Mouse (Mus musculus): ENCODE data around the gene Carmil1. TPM values are rescaled to one million over a fixed set of nuclear protein-coding genes. Genes with fewer than 3 reads are reported as not detected.

The Carmil1 gene
- polyA plus RNA-seq, 1 experiment from 2014 or later, result 37.2 TPM

DNA sequence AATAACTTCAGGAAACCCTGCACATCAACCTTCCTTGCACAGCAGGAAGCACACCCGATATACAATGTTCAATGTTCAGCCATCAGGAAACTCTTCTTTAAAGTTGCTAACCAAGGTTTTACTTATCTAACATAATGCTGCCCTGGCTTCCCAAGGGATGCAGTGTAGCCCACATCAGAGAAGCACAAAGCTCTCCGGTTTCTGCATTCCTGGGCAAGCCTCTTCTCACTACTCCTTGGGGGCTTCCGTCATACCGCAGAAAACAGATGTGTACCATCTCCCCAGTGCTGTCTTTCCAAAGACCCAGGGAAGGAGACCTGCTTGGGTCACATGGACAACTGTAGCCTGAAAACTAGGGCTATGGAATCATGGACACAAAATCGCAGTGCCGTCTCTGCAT lies 47.8 kb downstream of the Carmil1 start:
- 81% methylated on average over 6 of the region's 6 CpGs for whole genome bisulfite sequencing
- no peaks in the 10 kb centered on the region for H3K9me3 ChIP-seq
- H3K27ac ChIP-seq, result no peak overlapping the region
- H3K4me1 ChIP-seq, result no peaks in the 10 kb centered on the region
- no peak overlapping the region for H3K9ac ChIP-seq
- ATAC-seq (ENCODE audit: insufficient read depth, low FRiP score, low read depth), result no peak
- H3K4me3 ChIP-seq (replicated peaks), result no peak overlapping the region
- H3K4me2 ChIP-seq, result no peak overlapping the region
- H3K27me3 ChIP-seq (replicated peaks), result no peaks in the 10 kb centered on the region
- no peaks in the 10 kb centered on the region for H3K36me3 ChIP-seq

DNA sequence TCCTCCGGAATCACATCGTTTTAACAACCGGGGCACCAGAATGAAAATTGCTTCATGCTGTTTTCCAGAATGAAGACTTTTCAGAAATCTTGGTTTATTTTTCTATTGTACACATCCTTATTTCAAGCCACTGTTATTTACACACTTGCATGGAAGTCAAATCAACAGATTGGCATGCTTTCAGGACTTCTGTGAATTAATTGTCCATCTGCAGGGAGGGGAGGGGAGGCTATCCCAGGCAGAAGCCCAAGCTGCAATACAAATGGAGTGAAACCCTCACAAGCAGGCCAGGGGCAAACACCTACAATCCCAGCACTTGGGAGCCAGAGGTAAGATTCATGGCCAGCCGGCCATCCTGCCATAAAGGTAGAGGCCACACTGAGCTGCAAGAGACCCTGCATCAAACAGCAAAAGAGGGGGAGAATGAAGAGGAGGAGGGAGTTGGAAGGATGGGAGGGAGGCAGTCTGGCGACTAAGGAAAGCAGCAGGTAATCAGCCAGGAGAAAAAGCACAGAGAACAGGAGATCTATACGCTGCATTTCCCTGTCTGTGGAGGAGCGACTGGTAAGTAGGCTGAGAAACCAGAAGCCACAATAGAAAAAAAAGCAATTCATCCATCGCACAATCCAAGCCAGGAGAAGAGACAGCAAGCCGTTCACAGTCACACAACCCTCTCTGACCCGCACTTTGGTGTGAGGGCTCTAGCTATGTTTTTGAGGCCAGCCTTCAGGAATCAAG lies 48.7 kb downstream of the Carmil1 start:
- H3K9ac ChIP-seq, result no peak overlapping the region
- H3K27ac ChIP-seq, result no peak overlapping the region
- 78% methylated on average over 10 of the region's 10 CpGs for WGBS
- ATAC-seq (ENCODE audit: insufficient read depth, low FRiP score, low read depth), result no peak
- H3K27me3 ChIP-seq (replicated peaks), result no peaks in the 10 kb centered on the region
- no peak overlapping the region for H3K4me2 ChIP-seq
- H3K4me3 ChIP-seq (replicated peaks), result no peak overlapping the region
- H3K36me3 ChIP-seq, result no peaks in the 10 kb centered on the region
- H3K4me1 ChIP-seq, result no peaks in the 10 kb centered on the region
- H3K9me3 ChIP-seq, result no peaks in the 10 kb centered on the region

GRCm38 (mm10) chr13:24231146-24231545 lies 49.4 kb downstream of the Carmil1 start:
- Histone ChIP-seq H3K27me3 (replicated peaks) (no peaks in the 10 kb centered on the region), H3K9me3 (no peaks in the 10 kb centered on the region), H3K27ac (no peak overlapping the region), H3K4me3 (replicated peaks) (no peak overlapping the region), H3K9ac (no peak overlapping the region), H3K36me3 (no peaks in the 10 kb centered on the region), H3K4me1 (no peaks in the 10 kb centered on the region), H3K4me2 (no peak overlapping the region)
- 98% methylated on average over 2 of the region's 2 CpGs for WGBS
- ATAC-seq (ENCODE audit: insufficient read depth, low FRiP score, low read depth), result no peak

DNA sequence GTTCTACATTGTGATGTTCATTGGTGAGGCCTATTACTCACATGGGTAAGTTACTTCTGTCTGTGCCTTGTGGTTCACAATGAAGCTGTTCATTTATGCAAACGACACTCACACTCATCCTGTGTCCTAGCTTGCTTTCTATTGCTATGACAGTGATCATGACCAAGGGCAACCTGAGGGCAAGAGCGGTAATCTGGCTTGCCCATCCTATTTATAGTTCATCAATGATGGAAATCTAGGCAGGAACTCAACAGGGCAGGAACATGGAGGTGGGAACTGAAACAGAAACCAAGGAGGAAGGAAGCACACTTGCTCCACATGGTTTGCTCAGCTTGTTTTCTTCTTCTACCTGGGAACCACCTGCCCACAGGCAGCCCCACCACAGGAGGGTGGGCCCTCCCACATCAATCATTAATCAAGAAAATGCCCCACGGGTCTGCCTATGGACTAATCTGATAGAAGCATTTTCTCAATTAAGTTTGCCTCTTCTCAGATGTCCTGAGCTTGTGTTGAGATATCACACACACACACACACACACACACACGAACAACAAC lies 50.0 kb downstream of the Carmil1 start:
- Histone ChIP-seq H3K4me1 (no peaks in the 10 kb centered on the region), H3K9me3 (no peaks in the 10 kb centered on the region), H3K9ac (no peak overlapping the region), H3K27me3 (replicated peaks) (no peaks in the 10 kb centered on the region), H3K36me3 (no peaks in the 10 kb centered on the region), H3K4me2 (no peak overlapping the region), H3K27ac (no peak overlapping the region), H3K4me3 (replicated peaks) (no peak overlapping the region)
- 82% methylated on average over 4 of the region's 4 CpGs for WGBS
- no peak for ATAC-seq (ENCODE audit: insufficient read depth, low FRiP score, low read depth)

DNA sequence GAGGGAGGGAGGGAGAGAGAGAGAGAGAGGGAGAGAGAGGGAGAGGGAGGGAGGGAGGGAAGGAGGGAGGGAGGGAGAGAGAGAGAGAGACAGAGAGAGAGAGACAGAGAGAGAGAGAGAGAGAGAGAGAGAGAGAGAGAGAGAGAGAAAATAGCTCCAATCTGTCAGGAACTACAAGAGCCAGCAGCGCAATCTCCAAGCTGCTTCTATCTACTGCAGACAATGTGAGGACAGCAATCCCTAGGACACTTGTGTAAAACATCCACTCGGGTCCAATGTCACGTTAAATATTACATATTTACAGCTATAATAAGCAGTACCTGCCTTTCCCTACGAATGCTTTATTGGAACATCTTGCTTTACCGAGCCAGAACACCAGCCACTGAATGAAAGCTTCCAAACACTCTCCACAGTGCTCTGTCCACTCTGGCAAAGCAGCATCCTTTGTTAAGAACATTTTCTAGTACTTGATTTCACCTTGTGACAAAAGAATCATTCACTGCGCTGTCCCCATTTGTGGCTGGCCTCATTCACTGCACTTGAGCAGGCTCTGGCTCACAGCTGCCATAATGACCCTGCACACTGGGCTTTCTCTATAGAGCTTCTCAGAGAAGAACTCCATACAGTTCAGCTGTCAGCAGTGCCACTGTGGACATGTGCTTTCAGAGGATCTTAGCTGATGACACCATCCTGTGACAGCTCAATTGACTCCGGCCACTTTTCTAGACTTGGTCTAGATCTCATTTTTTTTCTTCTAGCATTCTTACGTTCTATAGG lies 57.0 kb downstream of the Carmil1 start:
- no peak overlapping the region for H3K27ac ChIP-seq
- no peaks in the 10 kb centered on the region for H3K4me1 ChIP-seq
- H3K9ac ChIP-seq, result no peak overlapping the region
- H3K36me3 ChIP-seq, result no peaks in the 10 kb centered on the region
- H3K27me3 ChIP-seq (replicated peaks), result no peaks in the 10 kb centered on the region
- H3K9me3 ChIP-seq, result no peaks in the 10 kb centered on the region
- no peak for ATAC-seq (ENCODE audit: insufficient read depth, low FRiP score, low read depth)
- no peak overlapping the region for H3K4me3 ChIP-seq (replicated peaks)
- H3K4me2 ChIP-seq, result no peak overlapping the region
- WGBS, result 73% methylated on average over 8 of the region's 8 CpGs

DNA sequence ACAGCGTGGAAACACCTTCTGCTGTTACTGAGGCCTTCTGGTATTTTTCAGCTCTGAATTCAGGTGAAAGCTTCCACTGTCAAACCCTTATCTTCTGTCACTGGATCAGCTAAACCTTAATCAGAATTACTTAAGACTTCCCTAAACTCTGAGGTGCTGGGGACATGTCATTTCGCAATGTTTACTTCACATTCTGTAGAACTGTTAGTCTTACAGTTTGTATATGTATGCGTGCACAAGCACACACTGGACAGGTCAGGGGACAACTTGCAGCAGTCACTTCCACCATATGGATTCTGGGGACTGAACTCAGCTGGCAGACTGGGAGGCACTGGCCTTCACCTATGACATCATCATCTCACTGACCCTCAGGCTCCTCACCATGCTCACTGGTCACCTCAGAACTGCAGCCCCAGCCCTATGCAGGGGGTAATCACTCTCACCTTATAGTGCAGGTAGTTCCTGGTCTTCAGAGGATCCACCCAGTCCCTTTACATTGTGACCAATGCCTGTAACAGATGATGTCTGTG lies 60.1 kb downstream of the Carmil1 start:
- no peak for ATAC-seq (ENCODE audit: insufficient read depth, low FRiP score, low read depth)
- Histone ChIP-seq H3K27me3 (replicated peaks) (no peaks in the 10 kb centered on the region), H3K9ac (no peak overlapping the region), H3K4me3 (replicated peaks) (no peak overlapping the region), H3K36me3 (no peaks in the 10 kb centered on the region), H3K9me3 (no peaks in the 10 kb centered on the region), H3K4me1 (no peaks in the 10 kb centered on the region), H3K27ac (no peak overlapping the region), H3K4me2 (no peak overlapping the region)
- WGBS, result 64% methylated on average over 3 of the region's 3 CpGs

DNA sequence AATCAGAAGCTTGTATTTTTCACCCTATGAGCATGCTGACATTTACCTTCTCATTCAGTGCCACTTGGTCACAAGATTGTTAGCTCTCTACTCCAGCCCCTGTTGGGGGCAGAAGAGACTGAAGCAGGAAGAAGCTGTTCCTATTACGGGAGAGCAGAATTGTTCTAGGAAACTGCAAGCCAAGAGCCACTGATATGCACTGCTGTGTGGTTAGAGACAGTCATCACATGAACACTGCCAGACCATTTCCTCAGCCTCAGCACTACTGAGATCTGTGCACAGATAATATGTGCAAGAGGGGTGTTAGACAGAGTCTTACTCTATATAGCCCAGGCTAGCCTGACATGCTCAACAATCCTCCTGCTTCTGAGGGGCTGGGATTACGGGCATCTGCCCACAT lies 69.4 kb downstream of the Carmil1 start:
- Histone ChIP-seq H3K9ac (no peak overlapping the region), H3K27ac (no peak overlapping the region), H3K4me2 (no peak overlapping the region), H3K4me3 (replicated peaks) (no peak overlapping the region), H3K4me1 (no peaks in the 10 kb centered on the region), H3K9me3 (no peaks in the 10 kb centered on the region), H3K27me3 (replicated peaks) (no peaks in the 10 kb centered on the region), H3K36me3 (no peaks in the 10 kb centered on the region)
- no peak for ATAC-seq (ENCODE audit: insufficient read depth, low FRiP score, low read depth)
- WGBS, result 57% methylated on average over 2 of the region's 2 CpGs

GRCm38 (mm10) chr13:24206097-24206496 lies 74.5 kb downstream of the Carmil1 start:
- ATAC-seq (ENCODE audit: insufficient read depth, low FRiP score, low read depth), result no peak
- H3K9ac ChIP-seq, result no peak overlapping the region
- H3K4me3 ChIP-seq (replicated peaks), result no peak overlapping the region
- 71% methylated on average over 6 of the region's 6 CpGs for WGBS
- H3K4me1 ChIP-seq, result no peaks in the 10 kb centered on the region
- no peaks in the 10 kb centered on the region for H3K9me3 ChIP-seq
- no peaks in the 10 kb centered on the region for H3K36me3 ChIP-seq
- H3K4me2 ChIP-seq, result no peak overlapping the region
- no peak overlapping the region for H3K27ac ChIP-seq
- no peaks in the 10 kb centered on the region for H3K27me3 ChIP-seq (replicated peaks)

DNA sequence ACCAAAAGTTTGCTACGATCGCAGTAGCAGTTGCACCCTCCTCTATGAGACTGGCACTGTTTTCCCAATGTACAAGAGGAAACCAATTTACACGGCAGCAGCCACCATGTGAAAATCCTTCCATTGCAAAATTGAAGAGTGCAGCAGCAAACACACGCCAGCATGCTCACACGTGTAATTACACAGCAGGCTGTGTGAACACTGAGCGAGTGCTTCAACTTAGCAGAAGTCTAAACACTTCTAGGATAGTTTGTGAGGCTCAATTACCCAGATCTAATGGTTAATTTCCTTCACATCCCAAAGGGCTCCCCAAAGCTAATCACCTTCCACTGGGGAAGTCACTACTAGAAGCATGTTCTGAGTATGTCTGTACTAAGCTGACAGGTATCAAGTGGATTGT lies 78.3 kb downstream of the Carmil1 start:
- H3K27me3 ChIP-seq (replicated peaks), result no peaks in the 10 kb centered on the region
- no peak overlapping the region for H3K4me2 ChIP-seq
- H3K27ac ChIP-seq, result no peak overlapping the region
- no peaks in the 10 kb centered on the region for H3K36me3 ChIP-seq
- H3K9me3 ChIP-seq, result no peaks in the 10 kb centered on the region
- WGBS, result 83% methylated on average over 6 of the region's 6 CpGs
- H3K4me1 ChIP-seq, result peaks cover 10% of the 10 kb centered on the region
- no peak for ATAC-seq (ENCODE audit: insufficient read depth, low FRiP score, low read depth)
- no peak overlapping the region for H3K9ac ChIP-seq
- H3K4me3 ChIP-seq (replicated peaks), result no peak overlapping the region

- 47% methylated on average over 7 of the region's 7 CpGs for whole genome bisulfite sequencing
- H3K27me3 ChIP-seq (replicated peaks), result no peaks in the 10 kb centered on the region
- H3K9ac ChIP-seq, result no peak overlapping the region
- no peaks in the 10 kb centered on the region for H3K9me3 ChIP-seq
- no peak for ATAC-seq (ENCODE audit: insufficient read depth, low FRiP score, low read depth)
- H3K36me3 ChIP-seq, result no peaks in the 10 kb centered on the region
- no peak overlapping the region for H3K4me3 ChIP-seq (replicated peaks)
- no peak overlapping the region for H3K4me2 ChIP-seq
- peaks cover 10% of the 10 kb centered on the region for H3K4me1 ChIP-seq
- H3K27ac ChIP-seq, result no peak overlapping the region
These were observed 80.6 kb downstream of the Carmil1 start for GRCm38 (mm10) chr13:24199861-24200543.

GRCm38 (mm10) chr13:24198396-24198924 lies 82.1 kb downstream of the Carmil1 start:
- no peak overlapping the region for H3K4me3 ChIP-seq (replicated peaks)
- H3K27ac ChIP-seq, result no peak overlapping the region
- no peaks in the 10 kb centered on the region for H3K27me3 ChIP-seq (replicated peaks)
- H3K4me1 ChIP-seq, result peaks cover 10% of the 10 kb centered on the region
- WGBS, result 82% methylated on average over 2 of the region's 2 CpGs
- no peak overlapping the region for H3K9ac ChIP-seq
- no peak for ATAC-seq (ENCODE audit: insufficient read depth, low FRiP score, low read depth)
- no peaks in the 10 kb centered on the region for H3K36me3 ChIP-seq
- no peak overlapping the region for H3K4me2 ChIP-seq
- H3K9me3 ChIP-seq, result no peaks in the 10 kb centered on the region
